Mouse (Mus musculus): Measurements from ENCODE around the gene Hcfc1.
A peak's percentile ranks its signal among the peaks of the same experiment; 100 is the strongest.

The Hcfc1 gene

DNA sequence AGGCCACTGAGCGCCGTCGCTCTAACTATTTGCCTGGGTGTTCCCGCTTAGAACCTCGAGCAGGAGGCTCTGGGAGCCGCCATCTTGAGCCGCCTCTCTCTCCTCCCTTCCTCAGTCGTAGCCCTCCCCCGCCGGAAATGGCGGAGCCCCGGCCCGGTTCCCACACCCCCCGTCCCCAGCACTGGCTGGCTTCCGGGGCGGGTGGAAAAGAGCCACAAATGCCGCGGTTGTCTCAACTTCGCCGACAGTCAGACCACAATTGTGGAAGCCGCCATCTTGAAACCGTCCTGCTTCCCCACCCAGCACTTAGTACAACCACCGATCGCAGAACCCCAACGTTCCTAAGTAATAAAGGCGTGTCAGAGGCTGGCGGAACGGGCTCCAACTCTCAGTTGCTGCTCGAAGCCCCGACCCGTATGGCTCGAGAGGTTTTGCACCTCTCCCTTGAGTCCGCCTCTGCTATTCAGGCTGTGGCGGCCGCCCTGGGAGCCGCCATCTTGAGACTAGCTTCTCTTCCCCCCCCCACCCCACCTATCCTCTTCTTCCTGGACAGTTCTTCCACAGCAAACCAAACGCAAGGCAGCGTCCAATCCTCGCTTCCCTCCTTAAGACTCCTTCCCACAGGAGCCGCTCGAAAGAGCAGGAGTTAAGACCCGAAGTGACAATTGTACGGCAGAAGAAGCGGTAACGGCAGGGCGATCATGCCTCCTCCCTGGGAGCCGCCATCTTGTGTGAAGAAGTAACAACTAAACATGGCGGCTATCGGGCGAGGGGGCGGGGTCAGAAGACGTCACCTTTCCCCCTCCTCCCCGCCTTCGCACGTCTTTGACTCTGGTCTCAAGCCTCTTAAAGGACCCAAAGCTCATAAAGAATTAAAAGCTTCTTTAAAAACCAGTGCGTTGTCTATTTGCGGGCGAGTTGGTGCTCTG lies at the start of gene Hcfc1:
Hcfc1 (minus strand) TSS at position 110 of the 929 bp plus-strand sequence.
- peak; percentile 80 to 84 for DNase-seq (ENCODE audit: low spot score in 2 of 2)

DNA sequence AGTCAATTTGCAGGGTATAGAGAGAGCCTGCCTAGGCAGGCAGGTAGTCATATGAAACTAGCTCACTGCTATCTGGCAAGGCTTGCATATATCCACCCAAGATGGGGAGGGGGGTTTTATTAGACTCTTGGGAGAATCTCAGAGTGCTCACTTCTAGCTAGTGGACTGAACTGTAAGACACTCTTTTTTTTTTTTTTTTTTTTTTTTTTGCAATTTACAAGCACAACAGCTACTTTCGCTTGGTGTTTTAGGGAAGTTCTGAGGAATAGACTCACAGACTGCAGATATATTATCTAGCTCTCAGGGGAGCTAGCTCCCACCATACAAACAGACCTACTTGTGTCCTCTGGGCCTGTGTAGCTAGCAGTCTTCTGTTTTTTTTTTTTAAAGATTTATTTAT lies 48.4 kb upstream of the Hcfc1 start:
- no peak for DNase-seq (ENCODE audit: low spot score in 2 of 2)

DNA sequence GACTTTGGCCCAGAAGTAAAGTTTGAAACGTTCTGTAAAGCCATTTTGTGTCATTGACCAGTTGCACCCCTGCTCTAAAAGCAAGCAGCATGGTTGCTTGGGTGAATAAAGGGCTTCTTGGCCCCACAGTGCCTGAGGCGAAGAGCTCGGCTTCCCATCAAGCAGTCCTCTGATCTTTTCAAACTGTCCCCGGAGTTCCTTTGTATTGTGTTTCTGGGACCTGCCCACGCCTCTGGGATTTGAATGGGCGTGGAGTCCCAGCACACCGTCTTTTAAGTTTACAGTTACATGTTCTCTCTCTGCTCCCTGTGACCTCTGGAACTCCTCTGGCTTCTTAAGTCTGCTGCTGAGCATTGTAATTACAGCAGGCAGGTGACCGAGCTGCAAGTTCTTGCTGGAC lies 41.9 kb upstream of the Hcfc1 start:
- DNase-seq (ENCODE audit: low spot score in 2 of 2), result no peak

DNA sequence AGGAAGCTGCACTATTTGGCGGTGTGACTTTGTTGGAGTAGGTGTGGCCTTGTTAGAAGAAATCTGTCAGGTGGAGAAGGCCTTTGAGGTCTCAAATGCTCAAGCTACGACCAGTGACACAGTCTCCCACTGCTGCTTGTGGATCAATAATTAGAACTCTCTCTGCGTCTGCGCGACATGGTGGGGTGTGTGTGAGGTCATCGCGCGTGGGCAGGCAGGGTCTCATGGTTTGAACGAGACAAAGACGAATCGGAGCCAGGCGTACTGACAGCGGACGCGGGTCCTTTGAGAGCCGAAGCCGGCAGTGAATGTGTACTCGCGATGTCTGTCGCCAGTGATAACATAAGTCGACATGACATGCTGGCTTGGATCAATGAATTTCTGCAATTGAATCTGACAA lies 40.2 kb upstream of the Hcfc1 start:
- no peak for DNase-seq (ENCODE audit: low spot score in 2 of 2)

DNA sequence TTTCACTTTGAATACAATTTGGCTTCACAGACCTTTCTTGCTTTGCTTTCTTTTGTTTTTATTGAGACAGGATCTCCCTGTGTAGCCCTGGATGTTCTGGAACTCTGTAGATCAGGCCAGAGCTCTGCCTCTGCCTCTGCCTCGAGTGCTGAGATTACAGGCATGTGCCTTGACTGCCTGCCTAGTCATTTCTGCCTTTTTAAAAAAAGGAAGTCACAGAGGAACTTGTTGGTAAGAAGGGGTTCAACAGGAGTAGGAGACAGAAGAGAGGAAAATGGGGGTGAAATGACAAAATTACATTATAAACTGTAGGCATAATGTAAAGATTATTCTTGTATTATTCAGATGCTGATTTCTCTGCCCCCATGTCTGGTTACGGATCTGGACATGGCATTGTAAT lies 37.5 kb upstream of the Hcfc1 start:
- DNase-seq (ENCODE audit: low spot score in 2 of 2), result no peak

DNA sequence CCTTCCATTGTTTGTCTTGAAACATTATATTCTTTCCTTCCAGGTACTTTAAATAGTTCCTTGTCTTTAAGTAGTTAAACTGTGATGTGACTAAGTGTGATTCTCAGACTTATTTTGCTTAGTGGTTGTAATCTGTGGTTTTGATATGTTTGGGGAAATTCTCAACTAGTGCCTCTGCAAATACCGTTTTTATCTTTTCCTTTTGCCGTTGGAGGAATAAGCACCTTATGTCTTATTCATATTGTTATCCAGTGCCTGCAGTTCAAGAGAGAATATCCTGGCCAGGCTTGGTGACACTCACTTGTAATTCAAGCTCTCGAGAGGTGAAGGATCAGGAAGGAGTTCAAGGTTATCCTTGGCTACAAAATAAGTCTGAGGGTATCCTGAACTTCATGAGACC lies 34.9 kb upstream of the Hcfc1 start:
- no peak for DNase-seq (ENCODE audit: low spot score in 2 of 2)

DNA sequence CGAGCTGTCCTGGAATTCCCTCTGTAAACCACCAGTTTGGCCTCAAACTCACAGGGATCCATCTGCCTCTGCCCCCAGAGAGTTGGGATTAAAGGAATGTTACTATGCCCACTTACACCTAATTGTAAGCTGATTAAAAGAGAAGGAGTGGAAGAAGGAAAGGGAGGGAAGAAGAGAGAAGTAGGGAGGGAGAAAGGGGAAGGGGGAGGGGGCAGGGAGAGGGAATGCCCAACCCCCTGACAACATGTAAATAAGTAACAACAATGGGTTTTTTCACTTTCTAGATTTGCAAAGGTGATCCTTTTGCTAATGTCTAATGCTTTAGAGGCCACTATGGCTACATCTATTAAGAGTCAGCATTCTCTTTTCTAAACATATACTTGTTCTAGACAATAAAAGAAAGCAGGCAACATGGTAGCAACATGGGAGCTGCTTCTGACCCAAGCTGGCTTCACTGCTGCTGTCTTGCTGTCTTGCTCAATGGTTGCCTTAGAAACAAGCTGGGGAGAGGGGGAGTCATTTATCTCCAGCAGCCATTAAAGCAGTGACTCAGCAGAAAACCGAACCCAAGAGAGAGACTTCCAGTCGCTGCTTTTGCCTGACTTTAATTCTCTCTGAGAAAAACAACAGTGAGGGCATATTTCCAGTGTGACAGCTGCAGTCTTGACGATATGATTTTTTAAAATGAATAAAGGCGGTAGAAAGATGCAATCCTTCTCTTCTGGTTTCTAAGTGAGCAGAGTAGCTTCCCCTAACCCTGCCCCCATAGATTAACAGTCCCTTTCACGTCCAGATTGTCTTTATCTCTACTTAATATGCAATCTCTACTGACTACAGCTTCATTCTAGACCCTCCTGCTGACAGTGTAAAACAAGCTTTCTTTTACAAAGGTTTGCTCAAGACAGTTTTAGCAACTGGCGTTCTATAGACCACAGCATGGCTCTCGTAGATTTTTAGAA lies 33.0 kb upstream of the Hcfc1 start:
- DNase-seq (ENCODE audit: low spot score in 2 of 2), result peak in 1 of 2 experiments; percentile 21

DNA sequence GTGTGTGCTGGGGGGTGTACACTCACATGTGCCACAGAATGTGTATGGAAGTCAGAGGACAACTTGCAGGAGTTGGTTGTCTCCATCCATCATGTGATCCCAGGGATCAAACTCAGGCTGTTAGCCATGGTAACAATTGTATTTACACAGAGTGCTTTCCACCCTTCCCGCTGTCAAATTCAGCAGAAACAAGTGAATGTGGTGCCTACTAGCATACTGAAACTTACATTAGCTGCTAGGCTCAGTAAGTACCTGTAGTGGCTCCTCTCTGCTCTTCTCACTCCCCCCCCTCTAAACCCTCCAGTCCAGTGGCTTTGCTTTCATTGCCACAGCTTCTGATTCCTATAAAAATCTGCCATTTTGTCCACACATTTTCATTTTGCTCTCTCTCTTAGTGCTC lies 11.6 kb upstream of the Hcfc1 start:
- DNase-seq (ENCODE audit: low spot score in 2 of 2), result no peak

DNA sequence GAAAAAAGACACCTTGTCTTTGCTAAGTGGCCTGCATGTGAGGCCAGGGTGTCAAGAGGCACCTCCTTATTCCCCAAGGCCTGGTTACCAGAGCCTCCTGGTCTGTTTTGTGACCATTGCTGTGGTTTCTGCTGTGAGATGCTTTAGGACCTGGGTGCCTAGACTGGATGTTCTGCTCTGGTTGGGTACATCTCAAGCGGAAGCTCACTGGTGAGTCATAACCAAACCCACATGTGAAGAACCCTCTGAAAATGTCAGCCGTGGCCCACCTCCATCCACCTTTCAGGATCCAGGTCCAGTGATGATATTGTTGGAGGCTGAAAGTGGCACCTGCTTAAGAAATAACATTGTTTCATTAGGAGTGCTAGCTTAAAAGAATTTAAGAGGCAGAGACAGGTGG lies 10.1 kb upstream of the Hcfc1 start:
- DNase-seq (ENCODE audit: low spot score in 2 of 2), result no peak

DNA sequence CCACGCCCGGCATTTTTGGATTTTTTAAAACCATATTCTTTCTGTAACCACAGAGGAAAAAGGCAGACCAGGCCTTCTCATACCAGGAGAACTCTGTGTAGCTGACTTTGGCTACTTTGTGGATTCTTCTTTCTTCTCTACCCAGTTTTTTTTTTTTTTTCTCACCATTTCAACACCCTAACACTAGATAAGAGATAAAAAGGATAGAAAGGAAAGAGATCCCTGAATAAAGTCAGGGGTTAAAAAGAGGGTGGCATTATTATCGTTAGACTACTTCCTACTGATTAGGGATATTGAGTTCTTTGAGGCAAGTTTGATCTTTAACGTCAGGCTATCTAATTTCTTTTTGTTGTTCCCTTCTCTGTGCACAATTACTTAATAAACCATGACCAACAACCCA lies 6.6 kb upstream of the Hcfc1 start:
- DNase-seq (ENCODE audit: low spot score in 2 of 2), result no peak

DNA sequence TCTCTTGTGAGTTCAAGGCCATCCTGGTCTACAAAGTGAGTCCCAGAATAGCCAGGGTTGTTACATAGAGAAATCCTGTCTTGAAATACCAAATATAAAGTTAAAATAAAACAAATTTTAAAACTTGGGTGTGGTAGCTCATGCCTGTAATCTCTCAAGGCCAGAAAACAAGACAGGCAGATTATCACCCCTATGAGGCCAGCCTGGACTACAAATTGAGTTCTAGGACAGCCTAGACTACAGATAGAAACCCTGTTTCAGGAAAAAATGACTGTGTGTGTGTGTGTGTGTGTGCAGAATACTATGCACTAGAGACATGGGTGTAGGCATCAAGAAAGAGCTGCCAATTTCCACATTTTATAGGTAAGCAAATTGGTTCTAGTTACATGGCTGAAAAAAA lies 4.6 kb upstream of the Hcfc1 start:
- no peak for DNase-seq (ENCODE audit: low spot score in 2 of 2)

DNA sequence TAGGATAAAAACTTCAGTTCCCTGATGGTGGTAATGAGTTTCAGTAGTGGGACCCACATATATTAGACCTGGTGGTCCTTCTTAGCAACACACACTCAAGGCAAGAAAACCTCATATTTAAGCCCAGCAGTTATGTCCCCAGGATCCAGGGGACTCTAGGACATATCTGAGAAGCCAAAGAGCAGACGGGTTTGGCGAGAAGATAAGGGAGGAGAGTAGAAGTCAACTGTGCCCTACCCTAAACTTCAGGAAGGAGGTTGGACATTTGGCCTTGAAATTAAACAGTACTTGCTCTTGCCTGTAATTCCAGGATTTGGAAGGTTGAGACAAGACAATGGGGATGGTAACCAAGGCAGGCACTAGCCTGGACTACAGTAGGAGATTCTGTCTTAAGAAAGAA lies 3.6 kb upstream of the Hcfc1 start:
- DNase-seq (ENCODE audit: low spot score in 2 of 2), result no peak

DNA sequence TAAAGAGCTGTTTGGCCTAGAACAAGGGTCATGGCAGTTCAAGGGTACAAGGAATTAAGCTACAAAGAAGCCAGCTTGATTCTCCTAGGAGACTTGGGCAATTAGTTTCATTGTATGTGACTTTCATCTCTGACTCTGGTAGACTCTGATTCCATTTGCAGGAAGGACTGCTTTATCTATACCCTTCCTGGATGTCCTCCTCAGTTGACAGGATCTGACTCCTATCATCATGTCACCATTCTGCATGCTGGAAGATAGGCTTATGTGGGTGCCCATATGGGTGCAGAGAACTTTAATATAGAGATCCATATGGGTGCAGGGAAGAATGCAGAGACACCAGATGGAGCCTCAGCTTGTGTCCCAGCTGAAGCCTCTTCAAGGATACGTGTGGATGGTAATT lies 3.0 kb upstream of the Hcfc1 start:
- no peak for DNase-seq (ENCODE audit: low spot score in 2 of 2)

DNA sequence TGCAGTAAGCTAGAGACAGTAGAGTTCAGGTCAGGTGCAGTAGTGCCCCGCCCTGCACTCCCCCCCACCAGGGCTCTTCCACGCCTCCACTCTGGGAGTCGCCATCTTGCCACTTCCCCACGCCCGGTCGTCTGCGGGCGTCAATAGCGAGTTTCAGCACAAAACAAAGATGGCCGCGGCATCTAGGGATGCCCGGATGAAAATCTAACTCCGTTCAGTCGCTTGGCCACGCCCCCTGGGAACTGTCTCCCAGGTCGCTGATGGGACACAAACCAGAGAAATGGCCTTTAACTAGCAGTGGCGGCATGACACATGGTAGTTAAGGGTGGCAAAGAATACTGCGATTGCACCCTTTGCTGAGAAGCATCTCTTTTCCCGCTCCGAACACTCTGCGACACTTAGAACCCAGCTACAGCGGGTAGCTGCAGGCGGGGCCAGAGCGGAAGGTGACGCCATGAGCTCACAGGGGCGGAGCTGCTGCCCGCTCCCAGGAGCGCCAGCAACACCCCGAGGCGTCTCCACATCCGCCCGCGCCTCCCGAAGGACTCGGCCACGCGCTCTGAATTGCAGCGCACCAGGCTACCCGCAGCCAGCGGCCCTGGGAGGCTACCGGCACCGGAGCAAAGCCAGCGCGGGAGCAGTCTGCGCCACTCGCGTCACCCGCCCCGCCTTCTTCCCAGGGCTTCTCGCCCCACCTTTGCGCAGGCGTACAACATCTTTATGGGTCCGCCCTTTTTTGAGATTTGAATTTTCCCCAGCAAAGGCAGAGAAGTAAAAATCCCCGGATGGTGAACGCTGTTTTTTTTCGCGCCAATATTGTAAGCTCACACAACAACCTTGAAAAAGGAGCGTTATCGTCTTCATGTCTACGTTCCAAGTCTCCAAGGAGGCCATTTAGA lies 1.3 kb upstream of the Hcfc1 start:
- DNase-seq (ENCODE audit: low spot score in 2 of 2), result peak; percentile 84 to 86

DNA sequence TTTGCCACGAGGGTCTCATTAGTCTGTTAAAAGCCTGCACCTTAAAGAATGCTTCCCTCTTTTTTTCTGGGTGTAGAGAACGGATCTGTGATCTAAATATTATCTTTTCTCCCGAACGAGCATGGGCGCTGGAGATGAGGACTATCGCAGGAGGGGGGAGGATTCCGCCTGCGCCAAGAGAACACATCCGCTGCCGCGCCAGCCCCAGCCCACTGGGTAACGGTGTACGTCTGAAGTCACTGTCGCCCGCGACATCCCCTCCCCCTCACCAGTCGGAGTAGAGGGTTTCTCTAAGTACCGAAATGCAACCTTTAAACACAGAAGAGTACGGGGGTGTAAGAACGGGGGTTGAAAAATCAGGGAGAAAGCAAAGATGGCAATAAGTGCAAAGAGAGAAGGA lies 850 bp downstream of the Hcfc1 start:
- peak; percentile 64 to 69 for DNase-seq (ENCODE audit: low spot score in 2 of 2)

DNA sequence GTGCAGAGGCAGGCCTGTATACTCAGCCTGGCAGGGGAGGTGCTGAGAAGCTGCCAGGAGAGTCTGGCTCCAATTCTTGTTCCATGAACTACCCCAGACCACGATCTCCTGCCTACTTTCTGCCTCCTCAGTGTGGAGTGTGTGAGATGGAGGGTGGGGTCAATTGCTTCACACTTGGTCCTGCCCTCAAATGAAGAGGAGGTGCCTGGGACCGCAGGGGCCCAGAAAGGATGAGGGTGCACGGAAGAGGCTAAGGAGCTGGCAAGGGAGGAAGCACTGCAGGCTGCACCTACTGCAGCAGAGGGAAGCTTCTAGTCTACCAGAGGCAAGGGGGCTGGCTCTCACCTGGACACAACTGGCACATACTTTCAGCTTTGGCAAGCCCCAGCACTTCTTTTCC lies 1.8 kb downstream of the Hcfc1 start:
- DNase-seq (ENCODE audit: low spot score in 2 of 2), result no peak

DNA sequence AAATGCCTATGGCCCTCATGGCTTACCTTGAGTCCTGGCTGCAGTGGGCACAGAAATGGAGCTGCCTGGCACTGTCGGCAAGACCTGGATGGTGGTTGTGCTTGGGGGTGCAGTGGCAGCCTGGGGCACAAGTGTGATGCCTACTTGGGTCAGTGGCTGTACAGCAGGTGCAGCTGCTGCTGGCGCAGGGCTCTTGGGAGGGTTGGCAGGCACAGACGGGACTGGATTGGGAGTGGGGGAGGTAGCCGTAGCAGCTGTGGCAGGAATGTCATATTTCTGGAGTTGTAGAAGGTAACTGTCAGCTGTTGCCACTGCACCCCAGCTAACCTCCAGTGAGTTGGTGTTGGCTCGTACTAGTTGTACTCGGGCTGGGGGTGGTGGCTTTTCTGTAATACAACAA lies 11.2 kb downstream of the Hcfc1 start:
- no peak for DNase-seq (ENCODE audit: low spot score in 2 of 2)

DNA sequence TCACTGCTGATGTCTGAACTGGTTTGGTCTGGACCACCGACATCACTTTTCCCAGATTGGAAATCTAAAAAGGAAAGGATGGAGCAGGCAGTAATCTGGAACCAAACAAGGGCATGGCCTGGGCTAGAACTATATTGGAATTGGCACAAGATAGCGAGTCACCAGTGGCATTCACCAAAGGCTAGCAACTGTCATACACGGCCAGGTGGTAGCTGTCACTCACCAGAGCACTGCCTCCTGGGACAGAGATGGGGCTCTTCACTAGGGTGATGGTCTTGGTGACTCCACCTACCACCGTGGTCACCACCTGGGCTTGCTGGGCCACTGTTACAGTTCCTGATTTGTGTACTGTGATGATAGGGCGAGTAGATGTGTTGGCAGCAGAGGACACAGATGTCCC lies 13.6 kb downstream of the Hcfc1 start:
- no peak for DNase-seq (ENCODE audit: low spot score in 2 of 2)

DNA sequence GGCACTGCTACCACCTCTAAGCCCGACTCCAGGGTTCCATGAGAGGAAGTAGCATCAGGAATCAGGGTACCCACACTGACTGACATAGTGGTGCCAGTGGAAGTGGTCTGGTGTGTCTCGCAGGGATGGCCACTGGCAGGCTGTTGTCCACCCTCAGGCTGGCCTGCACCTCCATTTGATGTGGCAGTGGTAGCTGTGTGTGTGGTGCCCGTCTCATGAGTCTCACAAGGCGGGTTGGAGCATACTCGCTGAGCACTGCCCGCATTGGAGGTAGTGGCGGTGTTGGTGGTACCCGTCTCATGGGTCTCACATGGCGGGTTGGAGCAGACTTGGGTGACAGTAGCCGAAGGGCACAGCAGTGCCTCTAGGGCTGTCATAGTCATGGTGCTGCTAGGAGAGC lies 16.8 kb downstream of the Hcfc1 start:
- DNase-seq (ENCODE audit: low spot score in 2 of 2), result no peak

DNA sequence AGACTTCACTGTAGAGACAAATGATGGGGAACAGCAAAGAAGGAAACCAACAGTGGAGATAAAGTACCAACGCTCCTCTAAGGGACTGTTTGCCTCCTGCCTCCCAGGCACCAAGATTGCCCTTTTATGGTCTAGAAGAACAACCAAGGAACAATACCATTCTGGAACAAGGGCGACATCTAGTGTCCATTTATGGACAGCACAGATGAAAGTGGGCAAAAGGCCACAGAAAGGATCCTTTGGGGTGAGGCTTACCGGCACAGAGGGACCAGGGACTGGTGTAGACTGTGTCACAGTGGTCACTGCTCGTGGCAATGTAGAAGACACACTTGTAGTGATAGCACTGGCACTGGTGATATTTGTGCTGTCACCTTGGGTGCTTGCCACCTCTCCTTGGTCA lies 17.5 kb downstream of the Hcfc1 start:
- no peak for DNase-seq (ENCODE audit: low spot score in 2 of 2)

DNA sequence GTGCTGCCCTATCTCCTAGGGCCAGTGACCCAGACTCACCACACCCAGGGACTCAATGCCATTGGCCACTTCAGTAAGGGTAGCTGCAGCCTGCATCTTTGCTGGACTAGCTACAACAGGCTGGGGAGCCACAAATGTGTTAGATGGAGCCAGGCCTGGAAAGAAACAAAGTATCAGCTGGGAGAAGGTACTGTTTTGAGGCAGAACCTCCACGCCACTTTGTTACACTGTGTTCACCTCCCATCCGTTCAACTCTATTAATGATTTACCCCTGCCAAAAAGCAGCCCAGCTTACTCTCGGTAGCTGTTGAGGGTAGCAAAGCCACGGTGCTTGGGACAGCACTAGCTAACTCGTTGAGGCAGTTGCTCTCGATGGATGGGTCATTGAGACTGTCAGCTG lies 19.3 kb downstream of the Hcfc1 start:
- no peak for DNase-seq (ENCODE audit: low spot score in 2 of 2)

DNA sequence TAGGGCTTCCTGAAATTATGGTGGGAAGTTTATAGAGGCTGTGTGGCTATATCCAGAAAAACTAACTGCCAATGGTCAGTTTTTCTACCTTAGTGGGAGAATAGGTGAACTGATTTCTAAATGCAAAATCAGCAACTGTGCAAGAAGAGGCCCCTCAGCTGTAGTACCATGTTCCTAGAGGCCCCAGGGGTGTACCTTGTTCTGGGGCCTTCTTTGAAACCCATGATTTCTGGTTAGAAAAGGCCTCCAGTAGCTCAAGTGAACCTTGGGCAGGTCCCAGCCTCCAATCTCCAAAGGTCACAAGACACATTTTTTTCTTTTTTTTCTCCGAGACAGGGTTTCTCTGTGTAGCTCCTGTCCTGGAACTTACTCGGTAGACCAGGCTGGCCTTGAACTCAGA lies 23.9 kb downstream of the Hcfc1 start:
- no peak for DNase-seq (ENCODE audit: low spot score in 2 of 2)
